Mouse (Mus musculus) kidney, adult 2 months (tissue): Measurements from ENCODE around the gene Snx9. TPM values are rescaled to one million over a fixed set of nuclear protein-coding genes. Genes with fewer than 3 reads are reported as not detected.

Source experiments
- DNase-seq: peaks from one replicate; pipeline ENCODE4 v3.0.0; 2021
- H3K27ac ChIP-seq: fragments of 200-500 bp; 2 replicates; pipeline ENCODE4 v1.5.1; 2012; ENCODE audit warnings: low read depth, low read length, control low read depth, inconsistent platforms; ENCODE audit not compliant: insufficient read depth
- H3K27me3 ChIP-seq: fragments of 200-500 bp; replicated peaks from 2 replicates; pipeline ENCODE4 v1.6.1; 2012; ENCODE audit warnings: mild to moderate bottlenecking, moderate library complexity, low read length, inconsistent platforms; ENCODE audit not compliant: control insufficient read depth, insufficient read depth
- H3K36me3 ChIP-seq: fragments of 200-500 bp; 2 replicates; pipeline ENCODE4 v1.6.1; 2012; ENCODE audit warnings: mild to moderate bottlenecking, moderate library complexity, low read length, inconsistent platforms; ENCODE audit not compliant: control insufficient read depth, insufficient read depth
- H3K4me1 ChIP-seq: fragments of 200-500 bp; 2 replicates; pipeline ENCODE4 v1.6.1; 2011; ENCODE audit warnings: low read length; ENCODE audit not compliant: control insufficient read depth, insufficient read depth
- H3K4me3 ChIP-seq: fragments of 200-500 bp; 2 replicates; pipeline ENCODE4 v1.5.1; 2011; ENCODE audit warnings: mild to moderate bottlenecking, low read depth, low read length, control low read depth; ENCODE audit not compliant: insufficient read depth
- CTCF ChIP-seq: fragments of 200-500 bp; conservative IDR thresholded peaks from 2 replicates; pipeline ENCODE4 v1.5.1; 2011; ENCODE audit warnings: low read depth, mild to moderate bottlenecking, control low read depth, low read length, moderate library complexity, mixed read lengths; ENCODE audit not compliant: insufficient read depth, insufficient read length
- POLR2A ChIP-seq: fragments of 200-500 bp; IDR thresholded peaks from one replicate; pipeline ENCODE4 v1.6.1; 2011; ENCODE audit warnings: low read depth, low read length, control low read depth
- WGBS: fragments of 180-500 bp; shearing (Covaris S2); methylation state at CpG from one replicate; pipeline ENCODE4 v1.1.7; 2018; 5-methylcytosine and 5-hydroxymethylcytosine counted together
- polyA plus RNA-seq: library from polyadenylated mRNA; depleted of rRNA; stranded (reverse); fragments of >200 nt; gene quantifications from 2 replicates; pipeline ENCODE4 v1.2.3, GENCODE M21; 2012

Gene Snx9
- polyA plus RNA-seq, 1 experiment, result 56.6 TPM

- Histone ChIP-seq H3K4me3 (no peak overlapping the region), H3K27me3 (no peaks in the 10 kb centered on the region), H3K27ac (no peak overlapping the region), H3K4me1 (no peaks in the 10 kb centered on the region), H3K36me3 (no peaks in the 10 kb centered on the region)
- no peak for DNase-seq
- no peak for TF ChIP-seq CTCF
- 72% methylated on average over 2 of the region's 2 CpGs for WGBS
Measured at GRCm38 (mm10) chr17:5956350-5957000, 115.3 kb downstream of the Snx9 start.

- H3K4me1 ChIP-seq, result no peaks in the 10 kb centered on the region
- no peak for DNase-seq
- no peak overlapping the region for H3K4me3 ChIP-seq
- H3K27ac ChIP-seq, result no peak overlapping the region
- no peaks in the 10 kb centered on the region for H3K27me3 ChIP-seq
- no peak for TF ChIP-seq POLR2A
- no peak for TF ChIP-seq CTCF
- WGBS, result 73% methylated on average over 3 of the region's 3 CpGs
- no peaks in the 10 kb centered on the region for H3K36me3 ChIP-seq
Measured at GRCm38 (mm10) chr17:5957097-5957496, 116.0 kb downstream of the Snx9 start.

GRCm38 (mm10) chr17:5958229-5958628, 117.1 kb downstream of the Snx9 start:
- H3K4me1 ChIP-seq, result no peaks in the 10 kb centered on the region
- no peak overlapping the region for H3K27ac ChIP-seq
- no peaks in the 10 kb centered on the region for H3K27me3 ChIP-seq
- DNase-seq, result no peak
- WGBS, result 86% methylated on average over 5 of the region's 5 CpGs
- TF ChIP-seq CTCF (no peak), POLR2A (no peak)
- H3K4me3 ChIP-seq, result no peak overlapping the region
- no peaks in the 10 kb centered on the region for H3K36me3 ChIP-seq

- Histone ChIP-seq H3K27me3 (no peaks in the 10 kb centered on the region), H3K27ac (no peak overlapping the region), H3K4me1 (no peaks in the 10 kb centered on the region), H3K4me3 (no peak overlapping the region), H3K36me3 (no peaks in the 10 kb centered on the region)
- 88% methylated on average over 10 of the region's 10 CpGs for WGBS
- no peak for DNase-seq
- no peak for TF ChIP-seq CTCF
- no peak for TF ChIP-seq POLR2A
Measured at GRCm38 (mm10) chr17:5958636-5959035, 117.5 kb downstream of the Snx9 start.

- WGBS, result 56% methylated on average over 7 of the region's 7 CpGs
- H3K36me3 ChIP-seq, result no peaks in the 10 kb centered on the region
- no peaks in the 10 kb centered on the region for H3K4me1 ChIP-seq
- DNase-seq, result no peak
- TF ChIP-seq CTCF, result no peak
- H3K27ac ChIP-seq, result no peak overlapping the region
- no peaks in the 10 kb centered on the region for H3K27me3 ChIP-seq
- no peak overlapping the region for H3K4me3 ChIP-seq
Measured at GRCm38 (mm10) chr17:5959096-5959495, 118.0 kb downstream of the Snx9 start.

GRCm38 (mm10) chr17:5959802-5960201, 118.7 kb downstream of the Snx9 start:
- no peaks in the 10 kb centered on the region for H3K27me3 ChIP-seq
- no peaks in the 10 kb centered on the region for H3K36me3 ChIP-seq
- no peaks in the 10 kb centered on the region for H3K4me1 ChIP-seq
- no peak overlapping the region for H3K4me3 ChIP-seq
- TF ChIP-seq POLR2A (no peak), CTCF (no peak)
- DNase-seq, result no peak
- no peak overlapping the region for H3K27ac ChIP-seq
- WGBS, result 48% methylated on average over 9 of the region's 9 CpGs

- TF ChIP-seq POLR2A, result no peak
- TF ChIP-seq CTCF, result no peak
- Histone ChIP-seq H3K36me3 (no peaks in the 10 kb centered on the region), H3K4me1 (no peaks in the 10 kb centered on the region), H3K27me3 (no peaks in the 10 kb centered on the region), H3K4me3 (no peak overlapping the region), H3K27ac (no peak overlapping the region)
- 94% methylated on average over 8 of the region's 8 CpGs for WGBS
- no peak for DNase-seq
Measured at GRCm38 (mm10) chr17:5963766-5964165, 122.6 kb downstream of the Snx9 start.
